Mouse (Mus musculus) cerebellum, postnatal 14 days (tissue): ENCODE results near the gene Akap5.

ENCODE experiments used
- DNase-seq, 2 experiments: peaks; one replicate each; pipeline ENCODE4 v3.0.0; 2021; ENCODE audit warnings: mixed read lengths in 2 of 2

Akap5 gene

DNA sequence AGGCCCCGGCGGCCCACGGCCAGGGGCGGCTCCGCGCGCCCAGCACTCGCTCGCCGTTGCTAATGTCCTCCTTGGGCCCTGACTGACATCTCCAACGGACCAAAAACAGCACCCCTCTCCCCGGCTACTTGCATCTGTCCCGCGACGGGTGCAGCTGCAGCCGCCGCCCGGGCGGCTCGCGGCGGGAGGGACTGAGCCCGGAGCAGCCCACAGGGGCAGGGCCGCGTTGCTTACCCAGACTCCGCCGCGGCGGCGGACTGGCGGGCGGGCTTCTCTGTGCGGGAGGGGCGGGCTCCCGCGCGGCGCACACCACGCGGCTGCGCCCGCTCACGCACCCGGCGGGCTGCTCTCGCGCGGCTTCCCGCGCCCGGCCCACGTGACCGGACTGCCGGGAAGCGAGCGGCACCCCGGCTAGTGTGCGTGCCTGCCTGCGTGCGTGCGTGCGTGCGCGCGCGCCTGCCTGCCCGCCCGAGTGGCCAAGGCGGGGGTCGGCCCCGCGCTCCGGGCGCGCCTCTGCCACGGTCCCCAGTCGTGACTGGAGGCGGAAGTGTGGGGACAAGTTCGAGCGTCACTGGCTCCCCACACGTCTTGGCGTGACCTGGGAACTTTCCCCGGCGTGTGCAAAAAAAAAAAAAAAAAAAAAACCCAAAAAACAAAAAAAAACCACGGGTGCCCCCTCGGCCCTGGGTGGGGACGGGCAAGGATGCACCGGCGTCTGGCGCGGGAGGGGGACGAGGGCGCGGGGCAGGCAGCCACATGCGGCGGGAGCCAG lies 44.7 kb downstream of the Akap5 start, which contains the start of gene Zbtb25:
TSS of gene Zbtb25 (minus strand) at position 397 of the 772 bp plus-strand sequence.
- DNase-seq, result peak; percentile 89 to 93

DNA sequence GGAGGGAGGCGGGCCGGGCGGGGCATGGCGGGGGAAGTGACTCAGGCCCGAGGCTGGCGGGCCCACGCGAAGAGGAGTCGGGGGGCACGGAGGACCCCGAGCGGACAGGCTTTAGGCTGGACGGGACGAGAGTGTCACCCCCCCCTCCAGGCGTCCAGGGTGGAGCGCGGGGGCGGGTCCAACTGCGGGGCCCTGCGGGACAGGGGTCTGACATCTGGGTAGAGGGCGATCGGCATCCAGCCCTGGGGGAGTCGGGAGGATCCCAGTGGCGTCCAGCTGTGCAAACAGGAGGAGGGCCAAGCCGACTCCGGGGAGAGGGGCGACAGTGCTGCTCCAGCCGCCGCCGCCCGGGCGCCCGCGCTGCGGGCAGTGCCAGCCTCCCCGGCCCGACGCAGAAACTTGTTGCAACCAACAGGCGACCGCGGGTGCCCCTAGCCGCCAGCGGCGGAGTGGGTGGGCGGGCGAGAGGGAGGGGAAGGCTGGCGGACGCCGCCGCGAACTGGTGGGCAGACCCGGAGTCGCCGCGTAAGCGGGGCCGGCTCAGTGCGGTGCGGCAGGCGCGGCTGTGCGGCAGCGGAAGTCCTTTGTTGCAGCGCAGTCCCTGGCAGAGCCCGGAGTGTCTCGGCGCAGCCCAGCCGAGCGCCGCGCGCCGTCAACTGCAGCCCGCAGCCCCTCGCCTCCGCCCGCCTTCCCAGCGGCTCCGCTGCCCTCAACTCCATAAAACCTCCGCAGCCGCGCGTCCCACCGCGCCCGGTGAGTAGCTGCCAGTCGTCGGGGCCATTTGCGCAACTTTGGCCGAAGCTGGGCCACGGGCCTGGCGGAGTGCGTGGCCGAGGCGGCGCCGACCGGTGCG lies 45.5 kb downstream of the Akap5 start, which contains the start of gene Zbtb1:
TSS of gene Zbtb1 (plus strand) at position 289 of the 853 bp plus-strand sequence.
- peak; percentile 79 to 81 for DNase-seq

DNA sequence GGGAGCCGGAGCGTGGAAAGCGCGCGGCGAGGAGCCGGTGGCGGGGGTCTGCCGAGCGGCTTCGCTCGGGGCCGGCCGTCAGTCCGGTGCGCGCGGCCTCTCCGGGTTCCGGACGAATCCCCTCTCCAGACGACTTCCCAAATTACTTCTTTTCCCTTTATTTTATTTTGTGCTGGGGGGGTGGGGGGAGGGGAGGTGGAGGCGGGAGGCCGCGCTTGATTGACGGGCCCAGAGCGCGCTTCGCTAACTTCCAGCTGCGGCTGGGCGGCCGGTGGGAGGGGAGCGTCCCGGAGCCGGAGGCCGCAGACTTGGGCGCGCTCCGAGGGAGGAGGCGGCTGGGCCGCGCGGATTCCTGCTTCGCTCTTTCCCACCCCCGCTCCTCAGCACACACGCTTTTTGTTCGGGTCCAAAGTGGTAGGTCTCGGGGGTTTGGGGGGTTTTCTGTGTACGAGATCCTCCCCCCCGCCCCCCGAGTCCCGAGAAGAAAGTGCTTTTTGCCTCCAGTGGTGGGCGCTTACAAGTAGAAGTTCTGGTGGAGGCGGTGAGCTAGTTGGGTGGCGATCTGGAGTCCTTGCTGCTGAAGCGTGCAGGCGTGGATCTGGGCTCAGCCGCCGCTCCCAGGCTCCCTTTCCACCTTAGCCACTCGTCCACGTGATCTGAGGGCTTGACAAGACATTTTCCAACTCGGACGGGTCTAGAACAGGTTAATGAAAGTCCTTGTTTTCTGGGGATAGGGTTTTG lies 46.3 kb downstream of the Akap5 start:
- DNase-seq, result peak; percentile 60 to 63

DNA sequence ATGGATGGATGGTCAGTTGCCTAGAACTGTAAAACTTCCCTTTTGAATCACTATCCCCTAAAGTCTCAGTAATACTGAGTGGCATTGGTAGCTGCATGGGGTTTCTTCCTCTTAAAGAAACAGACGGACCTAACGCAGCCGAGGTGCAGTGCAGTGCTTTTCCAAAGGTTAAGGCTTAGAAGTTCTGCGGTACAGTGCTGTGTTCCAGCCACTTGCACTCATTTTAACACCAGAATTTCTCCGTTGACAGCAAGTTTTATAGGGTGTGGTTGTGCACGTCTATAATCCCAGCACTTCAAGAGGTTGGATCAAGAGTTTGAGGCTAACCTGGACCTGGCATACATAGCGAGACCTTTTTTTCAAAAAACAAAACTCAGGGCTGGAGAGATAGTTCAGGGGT lies 47.4 kb downstream of the Akap5 start:
- no peak for DNase-seq

DNA sequence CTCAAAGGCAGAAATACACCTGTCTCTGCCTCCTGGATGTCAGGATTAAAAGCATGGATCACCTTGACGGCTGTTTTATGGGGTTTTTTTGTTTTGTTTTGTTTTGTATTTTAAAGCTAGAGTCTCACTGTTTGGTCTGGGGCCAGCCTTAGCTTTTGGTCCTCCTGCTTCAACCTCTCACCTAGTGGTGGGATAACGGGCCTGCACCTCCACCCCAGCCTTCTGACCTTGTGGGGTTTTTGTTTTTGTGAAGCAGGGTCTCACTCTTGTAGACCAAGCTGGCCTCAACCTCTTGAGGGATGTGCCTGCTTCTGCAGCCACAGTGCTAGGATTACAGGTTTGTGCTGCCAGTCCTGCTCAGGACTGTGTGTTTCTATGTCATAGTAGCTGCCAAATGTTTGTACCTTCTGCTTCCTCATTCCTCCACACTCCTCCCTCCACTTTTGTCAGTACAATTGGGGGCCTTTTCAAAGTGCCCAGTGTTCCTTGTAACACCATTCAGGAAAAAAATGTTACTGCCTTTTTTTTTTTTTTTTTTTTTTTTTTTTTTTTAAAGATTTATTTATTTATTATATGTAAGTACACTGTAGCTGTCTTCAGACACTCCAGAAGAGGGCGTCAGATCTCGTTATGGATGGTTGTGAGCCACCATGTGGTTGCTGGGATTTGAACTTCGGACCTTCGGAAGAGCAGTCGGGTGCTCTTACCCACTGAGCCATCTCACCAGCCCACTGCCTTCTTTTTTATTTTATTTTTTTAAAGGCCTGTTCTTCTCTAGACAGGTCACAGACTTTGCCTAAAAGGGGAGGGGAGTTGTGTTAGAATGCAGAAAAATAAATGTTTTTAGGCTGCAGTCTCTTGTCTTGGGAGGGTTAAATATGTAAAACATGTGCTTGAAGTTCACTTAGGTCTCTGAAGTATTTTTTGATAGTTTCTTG lies 48.5 kb downstream of the Akap5 start:
- peak in 1 of 2 experiments; percentile 42 for DNase-seq

DNA sequence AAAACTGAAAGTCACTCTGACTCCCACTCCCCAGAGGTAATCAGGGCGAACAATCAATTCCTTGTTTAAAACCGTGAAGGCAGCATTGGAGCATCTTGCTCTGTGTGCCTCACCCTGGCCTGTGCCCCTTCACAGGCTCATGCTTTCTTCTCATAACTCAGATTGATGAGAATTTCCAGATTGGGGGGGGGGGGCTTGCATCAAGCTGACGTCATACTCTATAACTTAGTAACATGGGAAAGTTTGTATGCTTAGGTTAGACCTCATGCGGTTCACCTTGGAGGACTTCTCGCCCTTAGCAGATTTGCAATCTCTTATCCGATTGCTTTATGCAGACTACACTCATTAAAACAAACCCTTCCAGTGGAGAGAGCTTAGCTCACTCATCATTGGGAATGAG lies 49.3 kb downstream of the Akap5 start:
- no peak for DNase-seq

DNA sequence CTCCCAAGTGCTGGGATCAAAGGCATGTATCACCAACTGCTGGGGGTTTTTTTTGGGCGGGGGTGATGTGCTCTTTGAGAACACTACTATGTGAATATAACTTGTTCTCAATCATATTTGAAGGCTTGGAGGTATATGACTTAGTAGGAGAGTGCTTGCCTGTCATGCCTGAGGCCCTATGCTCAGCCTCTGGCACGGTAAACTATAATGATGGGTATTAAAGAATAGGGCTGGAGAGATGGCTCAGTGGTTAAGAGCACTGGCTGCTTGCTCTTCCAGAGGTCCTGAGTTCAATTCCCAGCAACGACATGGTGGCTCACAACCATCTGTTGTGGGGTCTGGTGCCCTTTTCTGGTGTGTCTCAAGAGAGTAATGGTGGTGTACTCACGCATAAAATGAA lies 50.2 kb downstream of the Akap5 start:
- DNase-seq, result no peak

DNA sequence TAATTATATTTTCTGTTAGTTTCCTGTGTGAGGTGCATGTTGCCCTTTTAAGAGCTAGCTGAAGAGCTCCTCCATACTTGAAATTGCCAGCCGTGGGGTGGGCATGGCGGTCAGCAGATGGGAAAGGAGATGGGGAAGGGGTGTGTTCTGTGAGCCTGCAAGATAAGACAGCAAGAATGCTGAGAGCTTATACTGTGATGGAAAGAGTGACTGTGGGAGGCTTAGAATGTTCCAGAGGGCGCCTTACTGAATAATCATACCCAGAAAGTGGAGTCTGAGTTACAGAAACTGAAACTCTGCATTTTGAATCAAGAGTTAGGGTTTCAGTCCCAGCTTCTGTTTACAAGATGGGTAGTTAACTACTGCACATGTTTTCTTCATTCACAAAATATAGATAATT lies 50.8 kb downstream of the Akap5 start:
- no peak for DNase-seq

DNA sequence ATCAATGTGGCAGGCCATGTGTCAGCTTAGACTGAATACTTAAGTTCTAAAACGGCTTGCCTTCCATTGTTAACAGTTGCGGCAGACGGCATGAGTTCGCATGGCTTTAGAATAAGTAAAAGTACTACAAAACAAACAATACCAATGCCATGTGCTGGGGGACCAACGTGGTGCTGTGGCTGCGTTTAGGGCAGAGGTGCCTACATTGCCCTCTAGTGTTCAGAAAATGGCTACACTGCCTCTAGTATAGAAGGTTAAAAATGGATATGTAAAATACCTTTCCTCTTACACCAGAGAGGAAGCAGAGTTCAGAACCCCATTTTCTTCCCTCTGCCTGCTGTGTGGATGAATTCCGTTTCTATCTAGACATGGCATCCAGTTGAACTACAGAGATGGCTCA lies 52.0 kb downstream of the Akap5 start:
- DNase-seq, result peak; percentile 37 to 44

DNA sequence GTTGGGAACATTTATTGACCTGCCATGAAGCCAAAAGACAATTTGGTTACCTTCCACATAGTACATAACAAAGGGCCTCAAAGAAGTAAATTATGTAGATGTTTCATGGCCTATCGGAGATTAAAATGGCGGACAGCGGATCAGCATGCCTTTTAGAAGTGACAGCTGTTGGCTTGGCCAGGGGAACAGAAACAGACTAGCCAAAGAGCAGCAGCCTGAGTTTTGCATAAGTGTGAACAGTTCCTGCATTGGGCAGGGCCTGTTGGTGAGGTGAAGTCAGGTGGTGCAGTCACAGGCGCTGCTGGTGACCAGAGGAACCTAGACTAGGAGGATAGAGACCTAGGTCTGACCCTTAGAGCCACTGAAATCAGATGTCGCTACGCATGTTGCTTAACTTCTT lies 52.4 kb downstream of the Akap5 start:
- DNase-seq, result no peak

DNA sequence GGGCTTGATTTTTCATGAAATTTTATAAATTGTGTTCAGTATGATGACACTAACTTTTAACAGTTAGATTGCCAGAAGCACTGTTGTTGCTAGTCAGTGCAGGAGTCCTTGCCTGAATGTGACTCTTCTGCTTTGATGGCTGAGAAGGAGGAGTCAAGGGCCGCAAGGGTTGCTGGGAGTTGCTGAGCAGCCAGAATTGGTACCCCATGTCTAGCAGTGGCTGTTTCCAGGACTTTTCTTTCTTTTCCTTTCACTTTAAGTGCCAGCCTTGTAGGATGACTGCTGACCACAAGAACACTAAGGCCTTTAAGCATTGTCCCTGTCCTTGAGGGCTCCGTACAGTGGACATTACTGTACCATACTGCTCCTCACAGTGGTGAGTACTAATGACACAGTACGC lies 53.0 kb downstream of the Akap5 start:
- DNase-seq, result no peak

DNA sequence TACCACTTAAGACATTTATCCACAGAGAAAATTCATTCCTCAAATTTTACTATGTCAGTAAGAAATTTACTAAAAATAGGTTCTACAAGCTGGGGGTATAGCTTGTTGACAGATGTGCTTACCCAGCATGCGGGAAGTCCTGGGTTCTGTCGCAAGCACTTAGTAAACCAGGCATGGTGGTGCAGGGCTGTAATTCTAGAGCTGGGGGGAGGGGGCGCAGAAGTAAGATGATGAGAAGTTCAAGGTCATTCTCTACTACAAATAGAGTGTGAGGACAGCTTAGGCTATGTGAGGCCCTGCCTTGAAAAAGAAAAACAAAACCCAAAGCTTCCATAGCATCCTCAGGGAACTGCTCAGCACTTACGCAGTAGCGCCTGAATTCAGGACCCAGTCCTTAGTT lies 53.9 kb downstream of the Akap5 start:
- DNase-seq, result no peak

DNA sequence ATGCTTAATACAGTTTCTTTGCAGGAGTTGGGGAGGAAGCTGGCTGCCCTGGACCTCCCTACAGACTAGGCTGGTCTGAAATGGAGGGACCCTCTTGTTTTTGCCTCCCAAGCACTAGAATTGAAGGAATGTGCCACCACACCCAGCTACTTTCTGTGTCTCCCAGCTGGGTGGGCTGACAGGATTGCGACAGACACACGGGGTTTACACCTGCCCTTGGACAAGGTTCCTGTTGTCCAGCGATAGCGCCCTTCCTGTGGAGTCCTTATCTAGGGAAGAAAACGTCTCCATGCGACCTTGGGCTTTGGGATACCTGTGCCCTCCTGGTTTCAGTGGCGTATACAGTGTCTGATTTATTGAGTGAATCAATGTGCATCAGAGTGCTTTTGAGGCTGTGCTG lies 55.5 kb downstream of the Akap5 start:
- DNase-seq, result no peak
